ENCODE assay signal across 10 mouse cellular contexts in genomic region chr19:21942286-21942685, GRCm38 (mm10).
A peak's percentile ranks its signal among the peaks of the same experiment; 100 is the strongest.
DNase-seq lines count a peak whose midpoint lies in the region; ATAC-seq lines count a peak whose summit lies in the region.
"Had no signal": no experiment of that assay in that cellular context is flagged by ENCODE, and none has a peak within 500 bp of the region (broad histone marks: within the 10 kb centered on the region; RNA-seq: fewer than 3 reads in every experiment).

No protein-coding gene starts in this region.

- H3K4me3 ChIP-seq in embryonic facial prominence, embryonic 14.5 days (ENCODE audit: low read depth, low read length): no peak overlapping the region
- H3K4me3 ChIP-seq in embryonic facial prominence, embryonic 10.5 days: no peak overlapping the region
- H3K4me3 ChIP-seq in midbrain, embryonic 16.5 days (ENCODE audit: low read depth, low read length): no peak overlapping the region
- no peak overlapping the region for H3K4me3 ChIP-seq in midbrain, embryonic 13.5 days (replicated peaks)
- H3K4me3 ChIP-seq in kidney, embryonic 16.5 days (ENCODE audit: low read length): no peak overlapping the region
- no peak overlapping the region for H3K4me3 ChIP-seq in stomach, embryonic 16.5 days (replicated peaks; ENCODE audit: low read length)
- H3K4me3 ChIP-seq: forebrain, embryonic 12.5 days; neural tube, embryonic 12.5 days had no signal

- WGBS in embryonic facial prominence, embryonic 14.5 days: 53% methylated on average over 11 of the region's 11 CpGs
- 66% methylated on average over 11 of the region's 11 CpGs for WGBS in embryonic facial prominence, embryonic 10.5 days
- 71% methylated on average over 11 of the region's 11 CpGs for WGBS in midbrain, embryonic 16.5 days
- 80% methylated on average over 11 of the region's 11 CpGs for WGBS in midbrain, embryonic 13.5 days
- 65% methylated on average over 11 of the region's 11 CpGs for WGBS in kidney, embryonic 16.5 days
- 65% methylated on average over 11 of the region's 11 CpGs for WGBS in stomach, embryonic 16.5 days

- H3K27me3 ChIP-seq in embryonic facial prominence, embryonic 14.5 days (replicated peaks; ENCODE audit: control insufficient read depth, insufficient read depth, low read length): no peaks in the 10 kb centered on the region
- no peaks in the 10 kb centered on the region for H3K27me3 ChIP-seq in embryonic facial prominence, embryonic 10.5 days (replicated peaks; ENCODE audit: low read depth, poor library complexity, severe bottlenecking)
- no peaks in the 10 kb centered on the region for H3K27me3 ChIP-seq in midbrain, embryonic 16.5 days (ENCODE audit: control insufficient read depth, insufficient read depth, low read depth, low read length)
- H3K27me3 ChIP-seq in midbrain, embryonic 13.5 days: no peaks in the 10 kb centered on the region
- H3K27me3 ChIP-seq in kidney, embryonic 16.5 days (ENCODE audit: insufficient read depth, low read length): no peaks in the 10 kb centered on the region
- H3K27me3 ChIP-seq in stomach, embryonic 16.5 days (ENCODE audit: control insufficient read depth, insufficient read depth, low read length): no peaks in the 10 kb centered on the region
- H3K27me3 ChIP-seq: forebrain, embryonic 12.5 days; neural tube, embryonic 12.5 days had no signal

- no peak overlapping the region for H3K9ac ChIP-seq in embryonic facial prominence, embryonic 14.5 days (ENCODE audit: low read depth, low read length)
- H3K9ac ChIP-seq in midbrain, embryonic 16.5 days (ENCODE audit: low read depth, low read length): no peak overlapping the region
- no peak overlapping the region for H3K9ac ChIP-seq in midbrain, embryonic 13.5 days (replicated peaks)
- no peak overlapping the region for H3K9ac ChIP-seq in kidney, embryonic 16.5 days (replicated peaks; ENCODE audit: low read length)
- H3K9ac ChIP-seq in stomach, embryonic 16.5 days (ENCODE audit: low read length): 0 out of 2 replicates have a peak overlapping the region, but pooled peaks have one; percentile 0
- H3K9ac ChIP-seq: forebrain, embryonic 12.5 days; neural tube, embryonic 12.5 days had no signal

- no peaks in the 10 kb centered on the region for H3K9me3 ChIP-seq in embryonic facial prominence, embryonic 14.5 days (ENCODE audit: control insufficient read depth, low read length)
- H3K9me3 ChIP-seq in embryonic facial prominence, embryonic 10.5 days: no peaks in the 10 kb centered on the region
- no peaks in the 10 kb centered on the region for H3K9me3 ChIP-seq in midbrain, embryonic 16.5 days (replicated peaks; ENCODE audit: control insufficient read depth, low read length, poor library complexity, severe bottlenecking)
- H3K9me3 ChIP-seq in midbrain, embryonic 13.5 days: no peaks in the 10 kb centered on the region
- H3K9me3 ChIP-seq in kidney, embryonic 16.5 days (ENCODE audit: low read length): no peaks in the 10 kb centered on the region
- H3K9me3 ChIP-seq in stomach, embryonic 16.5 days (replicated peaks; ENCODE audit: control insufficient read depth, low read length): no peaks in the 10 kb centered on the region
- H3K9me3 ChIP-seq: forebrain, embryonic 12.5 days; neural tube, embryonic 12.5 days had no signal

- DNase-seq in embryonic facial prominence, embryonic 14.5 days (ENCODE audit: low spot score): peak; percentile 6
- no peak for DNase-seq in embryonic facial prominence, embryonic 10.5 days (ENCODE audit: low spot score)
- DNase-seq in gastrocnemius, postnatal 4 days (ENCODE audit: low spot score in 2 of 2): no peak
- DNase-seq in right cerebral cortex, postnatal 14 days: no peak

- H3K4me2 ChIP-seq in embryonic facial prominence, embryonic 14.5 days (ENCODE audit: low read depth, low read length): peak overlapping the region; percentile 19
- H3K4me2 ChIP-seq in midbrain, embryonic 16.5 days (ENCODE audit: low read length): peak overlapping the region; percentile 27; the same call in 1 of the 2 replicates
- H3K4me2 ChIP-seq in midbrain, embryonic 13.5 days (replicated peaks): no peak overlapping the region
- no peak overlapping the region for H3K4me2 ChIP-seq in kidney, embryonic 16.5 days (replicated peaks; ENCODE audit: low read depth, low read length)
- H3K4me2 ChIP-seq in stomach, embryonic 16.5 days (ENCODE audit: low read depth, low read length): peak overlapping the region; percentile 12; the same call in 1 of the 2 replicates
- H3K4me2 ChIP-seq: forebrain, embryonic 12.5 days; neural tube, embryonic 12.5 days had no signal

- no peak for ATAC-seq in embryonic facial prominence, embryonic 14.5 days (ENCODE audit: low read depth)
- no peak for ATAC-seq in midbrain, embryonic 16.5 days
- ATAC-seq in midbrain, embryonic 13.5 days: no peak
- ATAC-seq in kidney, embryonic 16.5 days (ENCODE audit: low FRiP score, low TSS enrichment): no peak
- ATAC-seq in stomach, embryonic 16.5 days (ENCODE audit: insufficient read depth, low FRiP score): no peak

- no peaks in the 10 kb centered on the region for H3K36me3 ChIP-seq in embryonic facial prominence, embryonic 14.5 days (ENCODE audit: control insufficient read depth, insufficient read depth, low read length)
- H3K36me3 ChIP-seq in embryonic facial prominence, embryonic 10.5 days (replicated peaks): no peaks in the 10 kb centered on the region
- H3K36me3 ChIP-seq in midbrain, embryonic 16.5 days (ENCODE audit: control insufficient read depth, insufficient read depth, low read length): no peaks in the 10 kb centered on the region
- H3K36me3 ChIP-seq in midbrain, embryonic 13.5 days: no peaks in the 10 kb centered on the region
- H3K36me3 ChIP-seq in kidney, embryonic 16.5 days (ENCODE audit: insufficient read depth, low read length): no peaks in the 10 kb centered on the region
- H3K36me3 ChIP-seq in stomach, embryonic 16.5 days (ENCODE audit: control insufficient read depth, insufficient read depth, low read length): no peaks in the 10 kb centered on the region
- H3K36me3 ChIP-seq: forebrain, embryonic 12.5 days; neural tube, embryonic 12.5 days had no signal

- no peak overlapping the region for H3K27ac ChIP-seq in embryonic facial prominence, embryonic 14.5 days (replicated peaks; ENCODE audit: low read depth, low read length)
- H3K27ac ChIP-seq in embryonic facial prominence, embryonic 10.5 days (replicated peaks): no peak overlapping the region
- H3K27ac ChIP-seq in midbrain, embryonic 16.5 days (ENCODE audit: low read length): 0 out of 2 replicates have a peak overlapping the region, but pooled peaks have one; percentile 15
- H3K27ac ChIP-seq in midbrain, embryonic 13.5 days: no peak overlapping the region
- peak overlapping the region; percentile 73 for H3K27ac ChIP-seq in kidney, embryonic 16.5 days (ENCODE audit: low read length)
- peak overlapping the region; percentile 7; the same call in 1 of the 2 replicates for H3K27ac ChIP-seq in stomach, embryonic 16.5 days (ENCODE audit: low read length)
- H3K27ac ChIP-seq: forebrain, embryonic 12.5 days; neural tube, embryonic 12.5 days had no signal

- H3K4me1 ChIP-seq in embryonic facial prominence, embryonic 14.5 days (ENCODE audit: control insufficient read depth, insufficient read depth, low read length): peaks cover 3% of the 10 kb centered on the region; the same call in 1 of the 2 replicates
- H3K4me1 ChIP-seq in embryonic facial prominence, embryonic 10.5 days: no peaks in the 10 kb centered on the region
- H3K4me1 ChIP-seq in midbrain, embryonic 16.5 days (ENCODE audit: control insufficient read depth, insufficient read depth, low read length): no peaks in the 10 kb centered on the region
- H3K4me1 ChIP-seq in midbrain, embryonic 13.5 days (replicated peaks): no peaks in the 10 kb centered on the region
- no peaks in the 10 kb centered on the region for H3K4me1 ChIP-seq in kidney, embryonic 16.5 days (ENCODE audit: insufficient read depth, low read length)
- H3K4me1 ChIP-seq in stomach, embryonic 16.5 days (ENCODE audit: control insufficient read depth, insufficient read depth, low read length): no peaks in the 10 kb centered on the region
- H3K4me1 ChIP-seq: forebrain, embryonic 12.5 days; neural tube, embryonic 12.5 days had no signal

Comparison
In these comparisons a context has a peak if more than half of its experiments do, and no peak if none do; other contexts are left out.
1. H3K27ac ChIP-seq: peak in midbrain, embryonic 16.5 days (single experiment), kidney, embryonic 16.5 days (single experiment) and stomach, embryonic 16.5 days (single experiment); none in embryonic facial prominence, embryonic 14.5 days (single experiment), embryonic facial prominence, embryonic 10.5 days (single experiment) and midbrain, embryonic 13.5 days (single experiment).
2. H3K4me2 ChIP-seq: peak in embryonic facial prominence, embryonic 14.5 days (single experiment), midbrain, embryonic 16.5 days (single experiment) and stomach, embryonic 16.5 days (single experiment); none in midbrain, embryonic 13.5 days (single experiment) and kidney, embryonic 16.5 days (single experiment).